Mouse (Mus musculus) heart, embryonic 14.5 days (tissue): ENCODE measurements around the gene Ptprd. TPM values are rescaled to one million over a fixed set of nuclear protein-coding genes. Genes with fewer than 3 reads are reported as not detected.

ENCODE experiments used
- ATAC-seq: fragments of 200-750 bp; cut with Nextera tagmentation; 2 replicates; pipeline ENCODE4 v1.8.0; 2017; ENCODE audit warnings: low read depth, moderate TSS enrichment; ENCODE audit not compliant: insufficient number of reproducible peaks, insufficient read depth, low FRiP score
- H3K27ac ChIP-seq, 2 experiments: fragments of 200-500 bp in 1 of 2; fragments of 300-500 bp in 1 of 2; sonication (generic) in 1 of 2; replicated peaks in 1 of 2; 2 replicates each; pipeline ENCODE4 v1.5.1; 2012 to 2014; ENCODE audit warnings: low read depth in 2 of 2, low read length in 2 of 2, control low read depth in 1 of 2, mild to moderate bottlenecking in 1 of 2, mixed read lengths in 1 of 2; ENCODE audit not compliant: control insufficient read depth in 1 of 2, insufficient read depth in 1 of 2
- H3K27me3 ChIP-seq: fragments of 300-500 bp; sonication (generic); 2 replicates; pipeline ENCODE4 v1.6.1; 2014; ENCODE audit warnings: mild to moderate bottlenecking, low read length, control low read depth; ENCODE audit not compliant: control insufficient read depth, insufficient read depth
- H3K36me3 ChIP-seq: fragments of 300-500 bp; sonication (generic); 2 replicates; pipeline ENCODE4 v1.6.1; 2014; ENCODE audit warnings: mild to moderate bottlenecking, control low read depth, low read length, mixed read lengths; ENCODE audit not compliant: control insufficient read depth, insufficient read depth
- H3K4me1 ChIP-seq, 2 experiments: fragments of 200-500 bp in 1 of 2; fragments of 300-500 bp in 1 of 2; sonication (generic) in 1 of 2; 2 replicates each; pipeline ENCODE4 v1.6.1; 2012 to 2014; ENCODE audit warnings: low read length in 2 of 2, control low read depth in 1 of 2, mixed read lengths in 1 of 2; ENCODE audit not compliant: control insufficient read depth in 2 of 2, insufficient read depth in 2 of 2
- H3K4me2 ChIP-seq: fragments of 300-500 bp; sonication (generic); 2 replicates; pipeline ENCODE4 v1.6.1; 2014; ENCODE audit warnings: mild to moderate bottlenecking, low read length
- H3K4me3 ChIP-seq, 2 experiments: fragments of 200-500 bp in 1 of 2; fragments of 300-500 bp in 1 of 2; sonication (generic) in 1 of 2; 2 replicates each; pipeline ENCODE4 v1.5.1; 2012 to 2014; ENCODE audit warnings: low read length in 2 of 2, mild to moderate bottlenecking in 2 of 2, control low read depth in 1 of 2, low read depth in 1 of 2, moderate library complexity in 1 of 2; ENCODE audit not compliant: control insufficient read depth in 1 of 2, insufficient read depth in 1 of 2
- H3K9ac ChIP-seq: fragments of 300-500 bp; sonication (generic); 2 replicates; pipeline ENCODE4 v1.6.1; 2014; ENCODE audit warnings: mild to moderate bottlenecking, low read length
- H3K9me3 ChIP-seq: fragments of 300-500 bp; sonication (generic); 2 replicates; pipeline ENCODE4 v1.6.1; 2016; ENCODE audit warnings: low read length, control low read depth; ENCODE audit not compliant: control insufficient read depth
- WGBS: fragments of 180-500 bp; shearing (Covaris S2); extraction: QIAGEN DNeasy Blood & Tissue Kit; methylation state at CpG from one replicate; pipeline ENCODE4 v1.1.7; 2014; 5-methylcytosine and 5-hydroxymethylcytosine counted together
- polyA plus RNA-seq: library from polyadenylated mRNA; unstranded; fragments of >200 nt; fragmentation: Nextera tagmentation; extraction: Ambion mirVana; gene quantifications from 2 replicates; pipeline ENCODE4 v1.2.1, GENCODE M21; 2014

The Ptprd gene
- polyA plus RNA-seq, 1 experiment from 2014 or later, result 21.8 TPM

- H3K4me1 ChIP-seq, result no peaks in the 10 kb centered on the region
- H3K27ac ChIP-seq, result no peak overlapping the region
- no peaks in the 10 kb centered on the region for H3K27me3 ChIP-seq
- H3K9ac ChIP-seq, result no peak overlapping the region
- WGBS, result 11% methylated on average over 1 of the region's 1 CpGs
- no peaks in the 10 kb centered on the region for H3K36me3 ChIP-seq
- H3K4me3 ChIP-seq, result no peak overlapping the region
- no peak for ATAC-seq
- no peak overlapping the region for H3K4me2 ChIP-seq
- H3K9me3 ChIP-seq, result no peaks in the 10 kb centered on the region
Measured at GRCm38 (mm10) chr4:76901692-76902091, 1310.1 kb downstream of the Ptprd start.

GRCm38 (mm10) chr4:76889669-76890068 is 1322.1 kb downstream of the Ptprd start:
- H3K4me1 ChIP-seq, result no peaks in the 10 kb centered on the region
- no peak for ATAC-seq
- H3K27me3 ChIP-seq, result no peaks in the 10 kb centered on the region
- no peak overlapping the region for H3K9ac ChIP-seq
- WGBS, result 81% methylated on average over 1 of the region's 1 CpGs
- no peak overlapping the region for H3K27ac ChIP-seq
- no peak overlapping the region for H3K4me2 ChIP-seq
- H3K9me3 ChIP-seq, result no peaks in the 10 kb centered on the region
- no peaks in the 10 kb centered on the region for H3K36me3 ChIP-seq
- H3K4me3 ChIP-seq, result no peak overlapping the region

DNA sequence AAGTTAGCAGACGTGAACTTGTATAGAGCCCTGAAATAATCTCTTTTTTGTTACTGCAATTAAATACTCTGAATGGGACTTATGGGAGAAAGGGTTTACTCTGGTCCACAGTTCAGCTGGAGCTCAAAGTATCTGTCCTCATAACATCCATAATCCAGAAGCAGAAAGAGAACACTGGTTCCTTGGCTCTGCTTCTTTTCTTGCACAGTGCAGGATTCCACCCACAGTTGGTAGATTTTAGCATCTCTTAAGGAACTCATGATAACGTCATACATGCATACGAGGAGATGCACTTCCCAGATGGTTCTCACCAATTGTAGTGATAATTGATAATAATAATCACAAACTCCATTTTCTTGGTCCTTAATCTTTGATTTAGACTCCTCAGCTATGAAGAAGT is 1330.2 kb downstream of the Ptprd start:
- Histone ChIP-seq H3K4me2 (no peak overlapping the region), H3K4me3 (no peak overlapping the region), H3K27me3 (no peaks in the 10 kb centered on the region), H3K4me1 (no peaks in the 10 kb centered on the region), H3K9ac (no peak overlapping the region), H3K9me3 (no peaks in the 10 kb centered on the region), H3K27ac (no peak overlapping the region), H3K36me3 (no peaks in the 10 kb centered on the region)
- 61% methylated on average over 3 of the region's 3 CpGs for WGBS
- ATAC-seq, result no peak

- Histone ChIP-seq H3K9ac (no peak overlapping the region), H3K4me1 (no peaks in the 10 kb centered on the region)
Measured at GRCm38 (mm10) chr4:76870971-76871370, 1340.8 kb downstream of the Ptprd start.

DNA sequence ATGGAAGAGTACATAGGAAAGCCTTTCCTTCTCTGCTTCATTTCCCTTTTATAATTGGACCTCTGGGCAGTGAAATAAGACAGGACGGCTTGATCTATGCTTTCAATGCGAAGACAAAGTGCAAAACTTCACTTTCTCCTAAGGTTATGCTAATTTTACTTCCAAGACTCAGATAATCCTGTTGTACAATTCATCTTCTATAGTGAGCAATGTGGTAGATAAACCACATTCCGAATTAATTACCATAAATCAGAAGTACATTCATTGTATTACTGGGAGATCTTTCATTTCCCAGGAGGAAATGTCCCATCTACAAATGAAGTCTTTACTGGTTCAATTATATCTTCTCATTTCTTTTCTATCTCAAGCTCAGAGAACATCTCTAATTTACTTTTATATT is 1346.2 kb downstream of the Ptprd start:
- ATAC-seq, result no peak
- Histone ChIP-seq H3K4me1 (no peaks in the 10 kb centered on the region), H3K36me3 (no peaks in the 10 kb centered on the region), H3K27ac (no peak overlapping the region), H3K4me2 (no peak overlapping the region), H3K9me3 (no peaks in the 10 kb centered on the region), H3K4me3 (no peak overlapping the region), H3K27me3 (no peaks in the 10 kb centered on the region), H3K9ac (no peak overlapping the region)
- 76% methylated on average over 3 of the region's 3 CpGs for WGBS

More at GRCm38 (mm10) chr4:76870971-76871370, 1340.8 kb downstream of the Ptprd start:
- ATAC-seq, result no peak
- Histone ChIP-seq H3K27me3 (no peaks in the 10 kb centered on the region), H3K4me2 (no peak overlapping the region), H3K9me3 (no peaks in the 10 kb centered on the region), H3K4me3 (no peak overlapping the region), H3K36me3 (no peaks in the 10 kb centered on the region), H3K27ac (no peak overlapping the region)
- WGBS, result 78% methylated on average over 1 of the region's 1 CpGs

DNA sequence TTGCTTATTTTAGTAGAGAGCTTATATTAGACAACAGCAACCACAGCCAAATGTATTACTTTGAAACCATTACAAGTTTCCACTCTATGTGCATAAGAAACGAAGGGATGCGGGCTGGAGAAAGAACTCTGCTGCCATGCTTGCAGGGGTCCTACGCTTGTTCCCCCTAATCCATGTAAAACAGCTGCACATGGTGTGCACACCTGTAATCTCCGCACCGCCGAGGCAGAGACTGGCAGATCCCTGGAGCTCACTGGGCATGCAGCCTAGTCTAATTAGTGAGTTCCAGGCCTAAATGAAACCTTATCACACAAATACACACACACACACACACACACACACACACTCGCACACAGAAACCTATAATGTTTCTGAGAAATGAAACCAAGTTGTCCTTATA is 1365.5 kb downstream of the Ptprd start:
- Histone ChIP-seq H3K36me3 (no peaks in the 10 kb centered on the region), H3K9me3 (no peaks in the 10 kb centered on the region), H3K4me2 (no peak overlapping the region), H3K4me1 (no peaks in the 10 kb centered on the region), H3K27ac (no peak overlapping the region), H3K4me3 (no peak overlapping the region), H3K9ac (no peak overlapping the region), H3K27me3 (no peaks in the 10 kb centered on the region)
- WGBS, result 79% methylated on average over 7 of the region's 7 CpGs
- ATAC-seq, result no peak

- no peaks in the 10 kb centered on the region for H3K9me3 ChIP-seq
- H3K36me3 ChIP-seq, result no peaks in the 10 kb centered on the region
- no peak overlapping the region for H3K27ac ChIP-seq
- ATAC-seq, result no peak
- H3K4me3 ChIP-seq, result no peak overlapping the region
- 74% methylated on average over 1 of the region's 1 CpGs for WGBS
- H3K4me1 ChIP-seq, result no peaks in the 10 kb centered on the region
- no peak overlapping the region for H3K4me2 ChIP-seq
- H3K9ac ChIP-seq, result no peak overlapping the region
- no peaks in the 10 kb centered on the region for H3K27me3 ChIP-seq
Measured at GRCm38 (mm10) chr4:76839016-76839415, 1372.7 kb downstream of the Ptprd start.

- no peak overlapping the region for H3K4me2 ChIP-seq
- no peak overlapping the region for H3K27ac ChIP-seq
- no peak for ATAC-seq
- 70% methylated on average over 2 of the region's 2 CpGs for WGBS
- no peaks in the 10 kb centered on the region for H3K9me3 ChIP-seq
- no peak overlapping the region for H3K4me3 ChIP-seq
- H3K27me3 ChIP-seq, result no peaks in the 10 kb centered on the region
- H3K36me3 ChIP-seq, result no peaks in the 10 kb centered on the region
- H3K4me1 ChIP-seq, result no peaks in the 10 kb centered on the region
- no peak overlapping the region for H3K9ac ChIP-seq
Measured at GRCm38 (mm10) chr4:76812138-76812537, 1399.6 kb downstream of the Ptprd start.
